Mouse (Mus musculus) T-cell, adult 2 months (primary cell): ENCODE measurements around the gene Pou2f2.

ENCODE experiments used
- DNase-seq: peaks from one replicate; pipeline ENCODE4 v3.0.0; 2022; ENCODE audit warnings: low spot score

The Pou2f2 gene

GRCm38 (mm10) chr7:25089875-25090274, 89.7 kb downstream of the Pou2f2 start:
- DNase-seq: no peak

- no peak for DNase-seq
These were observed 90.6 kb downstream of the Pou2f2 start for GRCm38 (mm10) chr7:25088968-25089367.

GRCm38 (mm10) chr7:25088531-25088930, 91.0 kb downstream of the Pou2f2 start:
- peak; percentile 15 for DNase-seq

- DNase-seq: peak; percentile 57
These were observed 91.6 kb downstream of the Pou2f2 start for GRCm38 (mm10) chr7:25087972-25088371.

GRCm38 (mm10) chr7:25087256-25087912, 92.1 kb downstream of the Pou2f2 start:
- DNase-seq: peak; percentile 10

- DNase-seq: no peak
These were observed 92.9 kb downstream of the Pou2f2 start for GRCm38 (mm10) chr7:25086656-25087055.

- no peak for DNase-seq
These were observed 94.9 kb downstream of the Pou2f2 start for GRCm38 (mm10) chr7:25084621-25085020.

GRCm38 (mm10) chr7:25082510-25082909, 97.0 kb downstream of the Pou2f2 start:
- peak; percentile 69 for DNase-seq

- DNase-seq: no peak
These were observed 99.1 kb downstream of the Pou2f2 start for GRCm38 (mm10) chr7:25080431-25080830.

GRCm38 (mm10) chr7:25079496-25080026, 100.0 kb downstream of the Pou2f2 start:
- no peak for DNase-seq

- no peak for DNase-seq
These were observed 102.1 kb downstream of the Pou2f2 start for GRCm38 (mm10) chr7:25077414-25077755.

GRCm38 (mm10) chr7:25076663-25077413, 102.7 kb downstream of the Pou2f2 start:
- DNase-seq: peak; percentile 99

- DNase-seq: no peak
These were observed 103.2 kb downstream of the Pou2f2 start for GRCm38 (mm10) chr7:25076296-25076662.

GRCm38 (mm10) chr7:25073924-25074323, 105.6 kb downstream of the Pou2f2 start:
- no peak for DNase-seq

- peak; percentile 12 for DNase-seq
These were observed 106.7 kb downstream of the Pou2f2 start for GRCm38 (mm10) chr7:25072716-25073390.

GRCm38 (mm10) chr7:25071979-25072715, 107.4 kb downstream of the Pou2f2 start, which contains the start of the genes Grik5 and Zfp574:
TSS of gene Grik5 (minus strand) at chr7:25072346.
TSS of gene Zfp574 (plus strand) at chr7:25072567.
- no peak for DNase-seq

- no peak for DNase-seq
These were observed 110.8 kb downstream of the Pou2f2 start for GRCm38 (mm10) chr7:25068724-25069123.

GRCm38 (mm10) chr7:25067909-25068656, 111.4 kb downstream of the Pou2f2 start:
- no peak for DNase-seq

- no peak for DNase-seq
These were observed 112.2 kb downstream of the Pou2f2 start for GRCm38 (mm10) chr7:25067338-25067737.

- no peak for DNase-seq
These were observed 115.6 kb downstream of the Pou2f2 start for GRCm38 (mm10) chr7:25063900-25064299.

- DNase-seq: no peak
These were observed 116.2 kb downstream of the Pou2f2 start for GRCm38 (mm10) chr7:25063346-25063745.
